Mouse (Mus musculus): ENCODE data around the gene Pip5k1c. TPM values are rescaled to one million over a fixed set of nuclear protein-coding genes. Genes with fewer than 3 reads are reported as not detected.

Gene Pip5k1c
- total RNA-seq, 2 experiments from 2014 or later, result 301 to 304 TPM

DNA sequence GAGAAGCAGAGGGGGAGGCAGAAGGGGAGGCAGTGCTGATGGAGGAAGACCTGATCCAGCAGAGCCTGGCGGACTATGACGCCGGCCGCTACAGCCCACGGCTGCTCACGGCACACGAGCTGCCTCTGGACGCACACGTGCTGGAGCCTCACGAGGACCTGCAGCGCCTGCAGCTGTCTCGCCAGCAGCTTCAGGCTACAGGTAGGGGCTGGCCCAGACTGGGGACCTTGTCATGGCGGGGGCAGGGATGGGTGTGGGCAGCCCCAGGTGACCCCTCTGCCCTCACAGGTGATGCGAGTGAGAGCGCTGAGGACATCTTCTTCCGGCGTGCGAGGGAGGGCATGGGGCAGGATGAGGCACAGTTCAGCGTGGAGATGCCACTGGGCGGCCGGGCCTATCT, 32.4 kb downstream of the Pip5k1c start:
- DNase-seq, result no peak

DNA sequence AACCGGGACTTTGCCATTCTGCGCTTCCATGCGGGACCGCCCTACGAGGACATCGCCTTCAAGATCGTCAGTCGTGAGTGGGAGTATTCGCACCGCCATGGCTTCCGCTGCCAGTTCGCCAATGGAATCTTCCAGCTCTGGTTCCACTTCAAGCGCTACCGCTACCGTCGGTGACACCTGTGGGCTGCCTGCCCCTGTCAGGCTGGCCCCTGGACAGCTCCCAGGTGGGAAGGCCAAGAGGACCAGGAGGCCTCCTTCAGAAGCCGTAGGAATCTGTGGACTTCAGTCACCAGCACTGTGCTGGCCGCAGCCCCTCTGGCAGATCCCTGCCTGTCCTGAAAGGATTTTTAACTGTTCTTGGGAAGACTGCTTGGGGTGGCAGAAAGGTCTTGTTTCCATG, 33.0 kb downstream of the Pip5k1c start:
- DNase-seq, result no peak

DNA sequence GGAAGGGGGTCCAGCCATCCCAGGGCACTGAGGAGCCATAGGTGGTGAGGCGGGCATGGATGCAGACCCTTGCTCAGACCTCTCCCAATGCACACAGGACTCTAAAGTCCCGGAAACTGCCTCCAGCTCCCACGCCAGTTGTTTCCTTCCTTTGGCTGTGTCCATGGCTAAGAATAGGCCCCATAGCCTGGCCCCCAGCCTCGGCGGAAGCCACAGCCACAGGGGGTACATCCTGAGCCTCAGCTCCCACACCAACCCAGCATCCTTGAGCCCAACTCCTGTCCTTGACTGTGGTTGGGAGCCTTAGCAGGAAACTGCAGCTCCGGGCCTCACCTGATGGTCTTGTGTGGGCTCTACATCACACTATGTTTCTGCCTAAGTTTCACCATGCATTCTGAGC, 34.1 kb downstream of the Pip5k1c start:
- no peak for DNase-seq

DNA sequence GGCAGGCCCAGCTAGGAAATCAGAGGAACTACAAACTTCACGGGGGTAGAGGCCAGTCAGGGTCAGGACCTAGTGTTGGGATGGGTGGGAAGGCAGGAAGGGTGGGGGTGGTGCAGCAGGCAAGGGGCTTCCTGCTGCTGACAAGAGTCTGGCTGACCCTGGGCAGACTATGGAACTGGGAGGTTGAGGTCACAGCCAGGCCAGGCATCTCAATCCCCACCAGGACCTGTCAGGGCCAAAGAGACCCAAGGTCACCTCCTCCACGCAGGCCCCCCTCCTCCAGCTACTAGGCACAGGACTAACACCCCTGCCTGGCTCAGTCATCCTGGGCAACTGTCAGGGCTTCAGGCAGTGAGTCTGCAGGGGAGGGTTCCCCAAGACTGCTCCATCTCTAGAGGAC, 35.2 kb downstream of the Pip5k1c start:
- DNase-seq, result no peak

DNA sequence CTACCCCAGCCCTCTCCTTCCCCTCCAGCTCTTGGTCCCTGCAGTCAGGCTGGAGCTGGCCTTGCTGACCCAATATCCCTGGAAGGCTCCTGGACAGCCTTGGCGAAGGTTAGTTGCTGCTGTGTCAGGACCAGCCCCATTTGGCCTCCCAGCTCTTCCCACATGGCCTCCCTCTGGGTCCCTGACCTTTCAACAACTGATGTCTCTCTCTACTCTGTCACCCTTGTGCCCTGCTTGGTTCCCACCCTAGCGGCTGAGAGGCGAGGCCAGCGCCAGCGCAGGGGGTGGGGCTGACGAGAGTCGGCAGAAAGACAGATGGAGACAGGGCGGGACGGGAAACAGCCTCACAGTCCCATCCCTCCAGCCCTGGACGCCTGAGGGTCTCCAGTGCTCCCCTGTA, 35.6 kb downstream of the Pip5k1c start, which contains the start of gene Tbxa2r:
Gene Tbxa2r (plus strand): TSS at position 346 of the 400 bp plus-strand sequence.
- no peak for DNase-seq

DNA sequence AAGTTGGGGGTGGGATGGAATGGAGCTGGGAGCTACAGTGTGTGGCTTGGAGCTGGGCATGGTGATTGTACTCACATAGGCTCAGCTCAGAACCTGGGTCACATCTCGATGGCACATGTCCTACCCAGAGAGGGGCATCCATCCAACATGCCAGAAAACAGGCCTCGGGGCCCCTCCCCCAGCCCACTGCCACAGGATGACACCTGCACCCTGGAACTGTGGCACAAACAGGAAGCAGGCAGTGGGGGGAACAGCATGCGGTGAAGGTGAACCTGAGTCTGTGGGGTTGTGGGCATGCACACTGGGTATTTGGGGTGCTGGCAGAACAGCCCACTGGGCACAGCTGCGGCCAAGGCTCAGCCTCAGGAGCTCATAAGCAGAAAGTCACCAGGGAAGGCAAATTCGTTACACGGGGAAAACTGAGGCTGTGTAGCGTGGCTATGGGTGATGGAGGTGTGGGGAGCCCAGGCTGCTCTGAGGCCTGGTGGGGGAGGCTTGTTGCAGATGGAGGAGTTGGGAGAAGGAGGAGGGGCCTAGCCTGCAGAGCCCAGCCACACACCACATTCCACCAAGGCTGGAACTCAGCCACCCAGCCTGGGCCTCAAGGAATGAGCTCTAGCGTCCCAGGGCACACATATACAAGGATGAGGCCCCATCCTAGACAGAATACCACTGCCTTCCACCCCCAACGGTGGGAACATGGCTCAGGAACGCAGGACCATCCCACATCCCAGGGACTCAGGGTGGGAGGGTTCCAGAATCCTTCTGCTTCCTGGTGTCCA, 36.6 kb downstream of the Pip5k1c start:
- DNase-seq, result no peak

DNA sequence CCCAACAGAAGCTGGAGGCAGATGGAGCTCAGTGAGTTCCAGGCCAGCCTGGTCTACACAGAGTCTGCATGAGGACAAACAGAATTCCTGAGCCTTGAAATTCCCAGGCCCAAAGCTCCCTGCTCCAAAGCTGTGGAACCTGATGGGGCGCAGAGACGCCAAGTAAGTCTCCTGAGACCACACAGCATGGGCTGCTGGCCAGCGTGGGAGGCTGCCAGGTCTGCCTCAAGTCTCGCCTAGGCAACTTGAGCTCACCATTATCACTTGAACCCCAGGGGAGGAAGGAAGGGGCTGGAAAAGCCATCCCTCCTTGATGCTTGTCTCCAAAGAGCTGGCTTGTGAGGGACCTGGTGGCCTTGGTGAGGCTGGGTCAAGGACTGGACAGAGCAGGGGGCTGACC, 37.2 kb downstream of the Pip5k1c start:
- no peak for DNase-seq

DNA sequence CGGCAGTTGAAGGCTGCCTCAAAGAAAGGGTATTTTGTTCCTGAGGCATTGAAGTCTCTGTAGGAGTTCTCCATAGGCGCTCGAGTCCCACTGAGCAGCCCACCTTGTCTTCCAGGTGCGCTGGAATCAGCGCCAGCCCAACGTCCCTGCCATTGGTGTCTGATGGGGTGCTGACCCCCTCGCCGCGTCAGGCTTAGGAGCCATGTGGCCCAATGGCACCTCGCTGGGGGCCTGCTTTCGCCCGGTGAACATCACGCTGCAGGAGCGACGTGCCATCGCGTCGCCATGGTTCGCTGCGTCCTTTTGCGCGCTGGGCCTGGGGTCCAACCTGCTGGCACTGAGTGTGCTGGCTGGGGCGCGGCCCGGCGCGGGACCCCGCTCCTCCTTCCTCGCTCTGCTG, 39.5 kb downstream of the Pip5k1c start:
- DNase-seq, result no peak

DNA sequence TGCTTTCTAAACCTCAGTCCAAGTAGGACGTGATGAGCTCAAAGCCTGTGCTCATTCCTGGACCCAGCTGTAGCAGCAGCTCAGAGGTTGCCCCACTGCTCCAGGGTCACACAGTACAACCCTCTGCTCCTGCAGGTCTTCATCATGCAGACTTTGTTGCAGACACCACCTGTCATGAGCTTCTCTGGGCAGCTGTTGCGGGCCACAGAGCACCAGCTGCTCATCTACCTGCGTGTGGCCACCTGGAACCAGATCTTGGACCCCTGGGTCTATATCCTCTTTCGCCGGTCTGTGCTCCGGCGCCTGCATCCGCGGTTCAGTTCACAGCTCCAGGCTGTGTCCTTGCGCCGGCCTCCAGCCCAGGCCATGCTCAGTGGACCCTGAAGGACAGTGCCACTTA, 41.6 kb downstream of the Pip5k1c start:
- no peak for DNase-seq

DNA sequence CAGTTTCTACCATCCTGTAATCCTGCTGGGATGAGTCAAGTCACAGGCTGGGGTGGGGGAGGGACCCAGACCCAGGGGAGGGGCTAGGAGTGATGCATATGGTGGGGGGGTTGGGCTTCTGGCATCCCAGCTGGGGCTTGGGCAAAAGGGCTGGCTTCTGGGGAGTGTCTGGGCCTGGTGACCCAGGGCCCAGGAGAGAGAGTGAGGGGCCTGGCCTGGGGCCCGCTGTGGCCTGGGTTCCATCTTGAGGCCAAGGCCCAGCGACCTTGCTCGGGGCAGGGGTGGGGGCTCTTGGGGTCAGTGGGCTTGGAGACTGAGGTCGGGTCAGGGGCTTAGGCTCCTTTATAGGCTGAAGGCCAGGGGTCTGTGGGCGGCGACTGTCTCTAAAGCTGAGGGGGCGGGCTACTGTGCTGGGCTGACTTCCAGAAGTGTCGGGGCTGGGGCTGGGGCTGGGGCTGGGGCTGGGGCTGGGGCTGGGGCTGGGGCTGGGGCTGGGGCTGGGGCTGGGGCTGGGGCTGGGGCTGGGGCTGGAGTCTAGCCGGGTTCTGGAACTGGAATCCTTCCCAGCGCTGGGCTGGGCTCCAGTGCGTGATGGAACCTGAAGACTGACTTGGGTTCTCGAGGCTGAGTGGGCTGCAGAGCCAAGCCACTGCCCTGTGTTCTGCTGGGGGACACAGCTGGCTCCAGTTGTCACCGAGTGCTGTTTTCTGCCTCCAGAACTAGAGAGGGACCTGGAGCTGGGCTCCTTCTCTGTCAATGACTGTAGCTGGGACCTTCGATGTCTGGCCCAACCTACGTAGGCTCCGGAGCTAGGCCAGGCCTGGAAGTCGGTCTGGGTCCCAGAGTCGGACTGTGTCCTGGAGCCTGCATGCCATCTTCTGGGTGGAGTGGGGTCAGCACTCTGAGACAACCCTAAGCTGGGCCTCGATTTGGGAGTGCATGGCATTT, 42.9 kb downstream of the Pip5k1c start:
- no peak for DNase-seq

DNA sequence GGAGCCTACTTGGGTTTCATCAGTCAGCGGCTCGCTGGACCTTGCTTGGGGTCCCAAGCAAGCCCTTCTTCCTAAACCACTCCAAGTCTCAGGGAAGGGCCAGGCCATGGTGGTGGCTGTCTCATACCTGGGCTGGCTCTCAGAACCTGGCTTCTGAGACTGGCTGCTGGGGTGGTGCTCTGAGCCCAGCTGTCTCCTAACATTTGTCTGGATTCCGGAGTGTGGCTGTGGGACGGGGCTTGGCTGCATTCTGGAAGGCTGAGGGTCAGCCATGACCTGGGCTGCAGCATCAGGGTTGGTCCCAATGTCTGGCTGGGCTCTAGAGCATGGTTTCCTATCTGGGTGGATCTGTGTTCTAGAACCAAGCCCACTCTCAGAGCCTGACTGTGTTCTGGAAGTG, 43.8 kb downstream of the Pip5k1c start:
- DNase-seq, result no peak

DNA sequence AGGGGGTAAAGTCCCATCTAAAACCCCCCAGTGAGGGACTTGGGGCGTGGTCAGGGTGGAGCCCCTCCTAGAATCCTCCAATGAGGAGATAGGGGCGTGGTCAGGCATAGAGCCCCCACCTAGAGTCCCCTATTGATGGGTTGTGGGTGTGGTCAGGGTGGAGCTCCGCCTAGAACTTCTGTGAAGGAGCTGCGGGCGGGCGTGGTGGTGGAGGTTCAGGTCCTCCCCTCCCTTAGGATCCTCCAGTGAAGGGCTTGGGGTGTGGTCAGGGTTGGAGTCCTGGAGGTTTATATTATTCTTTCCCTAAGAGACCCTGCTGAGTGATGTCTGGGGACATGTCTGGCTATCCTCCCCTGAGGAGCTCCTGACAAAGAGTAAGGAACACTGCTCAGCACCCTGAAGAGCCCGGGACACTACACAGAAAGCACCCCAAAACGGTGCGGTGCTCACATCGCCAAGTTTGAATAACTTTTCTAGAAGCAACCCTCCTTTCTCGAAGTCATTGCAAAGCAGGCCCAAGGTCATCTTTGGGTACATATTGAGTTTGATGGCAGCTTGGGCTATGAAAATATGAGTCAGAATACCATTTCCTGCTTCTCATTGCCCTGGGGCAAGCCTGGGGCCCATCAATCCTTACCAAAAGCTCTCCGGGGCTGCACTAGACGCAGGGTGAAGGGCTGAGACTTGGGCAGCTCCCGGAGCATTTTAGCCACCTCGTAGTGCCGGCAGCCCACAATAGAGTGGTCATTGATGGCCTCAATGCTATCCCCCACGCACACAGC, 48.0 kb downstream of the Pip5k1c start:
- DNase-seq, result no peak

DNA sequence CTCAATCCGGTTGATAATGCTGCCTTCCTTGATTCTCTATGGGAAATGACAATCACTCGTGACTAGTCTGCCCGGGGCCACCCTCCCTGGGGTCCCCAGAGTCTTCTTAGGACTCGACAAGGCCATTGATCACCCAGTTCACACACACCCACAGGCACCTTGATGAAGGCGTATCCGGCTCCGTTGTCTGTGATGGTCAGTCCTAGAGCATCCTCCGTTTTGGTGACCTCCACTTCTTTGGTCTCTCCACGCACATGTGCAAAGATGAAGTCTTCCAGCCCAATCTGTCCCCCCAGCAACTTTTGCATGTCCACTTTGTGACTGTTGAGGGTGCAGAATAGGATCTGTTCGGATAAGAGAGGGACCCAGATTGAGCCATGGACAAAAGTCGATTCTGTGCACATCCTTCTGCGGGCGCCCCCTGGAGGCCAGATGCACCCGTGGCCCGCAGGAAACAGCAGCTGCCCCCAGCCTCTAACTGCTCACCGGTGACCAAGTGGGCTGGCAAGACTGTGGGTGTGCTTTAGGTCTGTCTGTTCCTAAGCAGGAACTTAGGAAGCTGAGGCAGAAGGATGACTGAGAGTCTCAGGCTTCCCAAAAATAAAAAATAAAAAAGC, 48.7 kb downstream of the Pip5k1c start:
- DNase-seq, result no peak

DNA sequence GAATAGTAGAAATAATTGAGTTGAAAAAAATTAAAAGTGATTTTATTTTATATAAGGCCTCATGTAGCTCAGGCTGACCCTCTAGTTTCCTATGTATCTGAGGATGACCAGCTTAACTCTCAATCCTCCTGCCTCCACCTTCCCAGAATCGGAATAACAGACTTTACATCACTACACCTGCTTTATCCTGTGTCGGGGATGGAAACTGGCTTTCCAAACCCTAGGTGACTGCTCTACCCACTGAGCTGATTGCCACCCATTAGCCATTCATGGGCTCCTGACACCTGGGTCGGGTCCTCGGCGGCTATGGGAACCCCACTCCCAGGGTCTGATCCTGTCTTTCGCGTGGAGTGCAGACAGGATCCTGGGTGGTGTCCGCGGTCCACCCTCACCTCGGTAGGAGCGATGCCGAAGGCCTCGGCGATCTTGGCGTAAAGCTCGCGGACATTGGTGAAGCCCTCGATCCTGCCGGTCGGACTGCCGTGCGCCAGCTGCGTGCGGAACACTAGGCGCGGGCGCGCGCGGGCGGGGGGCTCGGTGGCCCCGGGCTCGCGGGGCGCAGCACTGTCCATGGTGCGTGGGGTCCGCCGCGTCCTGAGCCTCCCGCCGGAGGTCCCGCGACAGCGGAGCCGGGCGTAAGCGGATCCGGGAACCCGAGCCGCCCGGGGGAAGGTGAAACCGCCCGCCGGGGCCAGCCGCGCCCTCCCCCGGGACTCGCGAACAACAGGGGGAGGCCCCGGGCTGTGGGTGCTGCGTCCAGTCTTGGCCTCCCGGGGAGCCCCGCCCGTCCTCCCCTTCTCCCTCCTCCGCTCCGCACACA, 50.1 kb downstream of the Pip5k1c start, which contains the start of gene Gipc3:
Gene Gipc3 (minus strand): TSS at position 581 of the 820 bp plus-strand sequence.
- DNase-seq, result no peak

DNA sequence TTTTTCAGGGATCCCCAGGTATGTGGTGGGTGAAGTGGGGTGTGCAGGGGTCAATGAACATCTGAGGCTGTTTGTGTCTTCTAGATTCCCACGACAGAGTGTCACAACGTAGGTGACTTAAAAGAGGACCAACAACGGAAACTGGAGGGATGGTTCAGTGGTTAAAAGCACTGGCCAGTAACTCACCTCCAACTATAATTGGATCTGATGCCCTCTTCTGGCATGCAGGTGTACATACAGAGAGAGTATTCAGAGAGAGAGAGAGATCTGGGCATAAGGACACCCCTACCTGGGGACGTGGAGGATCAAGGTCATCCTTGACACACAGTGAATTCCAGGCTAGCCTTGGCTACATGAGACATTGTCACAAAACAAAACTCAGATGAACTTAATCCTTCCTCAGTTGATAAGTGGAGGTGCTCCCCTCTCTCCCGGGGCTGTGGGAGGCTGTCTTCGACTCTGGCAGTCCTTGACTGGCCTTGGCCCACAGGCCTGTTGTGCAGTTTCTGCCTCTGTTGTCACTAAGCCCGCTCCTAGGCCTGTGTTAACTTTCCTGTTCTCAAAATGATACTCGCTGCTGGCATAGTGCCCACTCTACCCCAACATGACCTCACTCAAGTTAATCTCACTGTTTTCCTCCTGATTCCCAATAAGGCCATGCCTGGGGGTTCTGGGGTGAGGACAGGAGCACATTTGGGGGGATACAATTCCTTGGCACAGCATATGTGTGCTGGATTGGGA, 51.8 kb downstream of the Pip5k1c start:
- DNase-seq, result no peak

DNA sequence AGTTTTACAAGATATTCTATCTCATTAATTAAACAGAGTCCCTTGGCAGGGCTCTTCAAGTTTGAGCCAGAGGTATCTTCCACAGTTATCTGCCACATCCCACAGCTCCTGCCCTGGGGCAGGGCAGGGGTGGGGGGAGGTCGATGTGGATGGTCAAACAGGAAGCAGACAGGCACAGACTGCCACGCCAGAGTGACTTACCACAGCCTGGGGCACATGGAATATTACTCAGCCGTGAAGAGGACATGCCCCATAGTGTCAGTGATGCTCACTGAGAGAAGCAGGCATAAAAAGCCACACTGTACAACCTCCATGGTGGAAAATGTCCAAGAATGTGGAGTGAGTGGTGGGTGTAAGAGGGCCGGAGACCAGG, 52.4 kb downstream of the Pip5k1c start:
- no peak for DNase-seq

DNA sequence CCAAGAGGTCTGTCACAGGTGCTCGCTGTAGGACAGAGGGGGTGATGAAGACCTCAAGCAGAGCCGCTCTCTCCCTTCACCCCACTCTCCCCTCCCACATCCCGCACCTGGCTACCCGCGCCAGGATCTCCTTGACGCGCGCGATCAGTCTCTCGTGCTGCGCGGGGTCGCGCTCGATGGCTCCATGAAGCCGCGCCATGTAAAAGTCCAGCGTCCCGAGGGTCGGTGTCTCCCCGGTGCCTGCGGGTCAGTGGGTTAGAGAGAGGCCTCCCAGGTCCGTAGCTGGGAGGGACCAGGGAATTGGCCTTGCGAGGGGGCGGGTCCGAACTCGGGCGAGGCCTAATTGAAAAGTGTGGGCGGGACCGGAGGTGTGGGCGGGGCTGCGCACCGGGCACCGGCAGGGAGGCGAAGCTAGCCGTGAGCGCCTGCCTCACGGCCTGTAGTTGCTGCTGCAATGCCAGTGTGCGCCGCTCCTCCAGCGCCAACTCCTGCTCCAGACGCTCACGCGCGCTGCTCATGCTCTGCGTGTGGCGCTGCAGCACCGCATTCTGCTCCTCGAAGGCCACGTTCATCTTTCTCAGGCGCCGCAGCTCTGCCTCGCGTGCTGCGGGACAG, 53.8 kb downstream of the Pip5k1c start:
- DNase-seq, result no peak

DNA sequence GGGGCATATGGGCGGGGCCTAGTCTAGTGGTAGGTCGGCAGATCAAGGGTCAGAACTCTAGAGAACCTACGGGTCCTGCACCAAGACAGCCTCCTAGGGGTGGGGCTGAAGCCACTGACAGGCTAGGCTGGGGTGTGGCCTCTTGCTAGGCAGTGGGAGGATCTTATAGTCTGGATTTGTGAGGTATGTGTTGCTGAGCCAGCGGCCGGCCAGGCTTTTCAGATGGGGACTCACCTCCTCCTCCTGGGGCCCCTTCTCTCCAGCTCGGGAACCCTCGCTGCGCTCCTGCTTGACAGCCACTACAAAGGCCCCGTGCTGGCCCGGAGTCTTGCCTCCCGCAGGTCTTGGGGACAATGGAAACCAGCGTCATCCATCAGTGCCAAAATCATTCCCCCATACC, 56.4 kb downstream of the Pip5k1c start:
- DNase-seq, result no peak

DNA sequence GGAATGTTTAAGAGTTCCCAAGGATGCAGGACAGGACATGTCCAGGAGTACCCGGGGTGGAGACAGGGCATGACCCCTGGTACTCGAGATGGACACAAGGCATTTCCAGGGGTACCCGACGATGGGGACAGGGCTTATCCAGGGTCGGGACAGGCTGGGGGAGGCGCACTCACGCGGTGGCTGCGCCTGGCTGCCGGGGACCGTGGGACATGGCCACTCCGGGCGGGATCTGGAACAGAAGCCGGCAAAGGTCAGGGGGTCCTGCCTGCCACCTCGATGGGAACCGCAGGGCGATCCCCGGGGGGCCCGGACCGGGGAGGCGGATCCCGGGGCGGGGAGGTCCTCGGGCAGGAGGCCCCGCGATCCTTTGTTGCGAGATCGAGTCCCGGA, 57.2 kb downstream of the Pip5k1c start:
- DNase-seq, result no peak

Measured in layer of hippocampus, postnatal 36 days (tissue).